Mouse (Mus musculus): ENCODE data around the gene Gm20388. TPM values are rescaled to one million over a fixed set of nuclear protein-coding genes. Genes with fewer than 3 reads are reported as not detected.

Gene Gm20388
- polyA plus RNA-seq, 1 experiment from 2014 or later = 8.3 TPM

- H3K27me3 ChIP-seq (replicated peaks; ENCODE audit: control insufficient read depth, insufficient read depth, low read length) = no peaks in the 10 kb centered on the region
- H3K9ac ChIP-seq (ENCODE audit: low read length) = no peak overlapping the region
- no peak for ATAC-seq (replicated peaks; ENCODE audit: low FRiP score, low TSS enrichment, low read depth)
- H3K9me3 ChIP-seq (ENCODE audit: control insufficient read depth, low read length) = no peaks in the 10 kb centered on the region
- no peaks in the 10 kb centered on the region for H3K4me1 ChIP-seq (replicated peaks; ENCODE audit: control insufficient read depth, insufficient read depth, low read length)
- no peak for DNase-seq (ENCODE audit: low spot score)
- 70% methylated on average over 3 of the region's 3 CpGs for WGBS
- 0 out of 2 replicates have a peak, but pooled peaks cover 9% of the 10 kb centered on the region for H3K36me3 ChIP-seq (ENCODE audit: control insufficient read depth, insufficient read depth, low read length)
- no peak overlapping the region for H3K4me3 ChIP-seq (ENCODE audit: low read depth, low read length)
- no peak overlapping the region for H3K4me2 ChIP-seq (ENCODE audit: low read length)
- no peak overlapping the region for H3K27ac ChIP-seq (ENCODE audit: low read depth)
These were observed 2894.7 kb downstream of the Gm20388 start for GRCm38 (mm10) chr8:122805349-122805748.

- Histone ChIP-seq H3K9me3 (ENCODE audit: control insufficient read depth, low read length) (no peaks in the 10 kb centered on the region), H3K9ac (ENCODE audit: low read length) (no peak overlapping the region), H3K4me3 (ENCODE audit: low read depth, low read length) (no peak overlapping the region), H3K36me3 (ENCODE audit: control insufficient read depth, insufficient read depth, low read length) (peaks cover 18% of the 10 kb centered on the region; the same call in 1 of the 2 replicates), H3K27ac (ENCODE audit: low read depth) (no peak overlapping the region), H3K4me1 (replicated peaks; ENCODE audit: control insufficient read depth, insufficient read depth, low read length) (no peaks in the 10 kb centered on the region), H3K27me3 (replicated peaks; ENCODE audit: control insufficient read depth, insufficient read depth, low read length) (no peaks in the 10 kb centered on the region), H3K4me2 (ENCODE audit: low read length) (no peak overlapping the region)
- DNase-seq (ENCODE audit: low spot score) (no peak), ATAC-seq (replicated peaks; ENCODE audit: low FRiP score, low TSS enrichment, low read depth) (no peak)
- 73% methylated on average over 7 of the region's 7 CpGs for WGBS
These were observed 2896.4 kb downstream of the Gm20388 start for GRCm38 (mm10) chr8:122806956-122807538.

- DNase-seq (ENCODE audit: low spot score) (no peak), ATAC-seq (replicated peaks; ENCODE audit: low FRiP score, low TSS enrichment, low read depth) (no peak)
- Histone ChIP-seq H3K4me1 (replicated peaks; ENCODE audit: control insufficient read depth, insufficient read depth, low read length) (no peaks in the 10 kb centered on the region), H3K9ac (ENCODE audit: low read length) (no peak overlapping the region), H3K27me3 (replicated peaks; ENCODE audit: control insufficient read depth, insufficient read depth, low read length) (no peaks in the 10 kb centered on the region), H3K36me3 (ENCODE audit: control insufficient read depth, insufficient read depth, low read length) (peaks cover 16% of the 10 kb centered on the region; the same call in 1 of the 2 replicates), H3K27ac (ENCODE audit: low read depth) (no peak overlapping the region), H3K9me3 (ENCODE audit: control insufficient read depth, low read length) (no peaks in the 10 kb centered on the region), H3K4me2 (ENCODE audit: low read length) (no peak overlapping the region), H3K4me3 (ENCODE audit: low read depth, low read length) (no peak overlapping the region)
- WGBS = 89% methylated on average over 4 of the region's 4 CpGs
These were observed 2897.3 kb downstream of the Gm20388 start for GRCm38 (mm10) chr8:122807907-122808306.

- peaks cover 16% of the 10 kb centered on the region; the same call in 1 of the 2 replicates for H3K36me3 ChIP-seq (ENCODE audit: control insufficient read depth, insufficient read depth, low read length)
- no peak overlapping the region for H3K4me3 ChIP-seq (ENCODE audit: low read depth, low read length)
- DNase-seq (ENCODE audit: low spot score) = no peak
- H3K4me1 ChIP-seq (replicated peaks; ENCODE audit: control insufficient read depth, insufficient read depth, low read length) = no peaks in the 10 kb centered on the region
- no peak for ATAC-seq (replicated peaks; ENCODE audit: low FRiP score, low TSS enrichment, low read depth)
- no peak overlapping the region for H3K9ac ChIP-seq (ENCODE audit: low read length)
- no peak overlapping the region for H3K4me2 ChIP-seq (ENCODE audit: low read length)
- WGBS = 69% methylated on average over 8 of the region's 8 CpGs
- no peaks in the 10 kb centered on the region for H3K9me3 ChIP-seq (ENCODE audit: control insufficient read depth, low read length)
- H3K27ac ChIP-seq (ENCODE audit: low read depth) = no peak overlapping the region
- H3K27me3 ChIP-seq (replicated peaks; ENCODE audit: control insufficient read depth, insufficient read depth, low read length) = no peaks in the 10 kb centered on the region
These were observed 2899.7 kb downstream of the Gm20388 start for GRCm38 (mm10) chr8:122810376-122810775.

GRCm38 (mm10) chr8:122811870-122812494 lies 2901.3 kb downstream of the Gm20388 start:
- Histone ChIP-seq H3K27me3 (replicated peaks; ENCODE audit: control insufficient read depth, insufficient read depth, low read length) (no peaks in the 10 kb centered on the region), H3K4me2 (ENCODE audit: low read length) (no peak overlapping the region), H3K9me3 (ENCODE audit: control insufficient read depth, low read length) (no peaks in the 10 kb centered on the region), H3K9ac (ENCODE audit: low read length) (no peak overlapping the region), H3K36me3 (ENCODE audit: control insufficient read depth, insufficient read depth, low read length) (peaks cover 16% of the 10 kb centered on the region; the same call in 1 of the 2 replicates), H3K4me1 (replicated peaks; ENCODE audit: control insufficient read depth, insufficient read depth, low read length) (no peaks in the 10 kb centered on the region), H3K27ac (ENCODE audit: low read depth) (no peak overlapping the region), H3K4me3 (ENCODE audit: low read depth, low read length) (no peak overlapping the region)
- DNase-seq (ENCODE audit: low spot score) (no peak), ATAC-seq (replicated peaks; ENCODE audit: low FRiP score, low TSS enrichment, low read depth) (no peak)
- 70% methylated on average over 16 of the region's 16 CpGs for WGBS

- no peak overlapping the region for H3K4me3 ChIP-seq (ENCODE audit: low read depth, low read length)
- peaks cover 16% of the 10 kb centered on the region; the same call in 1 of the 2 replicates for H3K36me3 ChIP-seq (ENCODE audit: control insufficient read depth, insufficient read depth, low read length)
- no peaks in the 10 kb centered on the region for H3K4me1 ChIP-seq (replicated peaks; ENCODE audit: control insufficient read depth, insufficient read depth, low read length)
- ATAC-seq (replicated peaks; ENCODE audit: low FRiP score, low TSS enrichment, low read depth) (no peak), DNase-seq (ENCODE audit: low spot score) (no peak)
- H3K9ac ChIP-seq (ENCODE audit: low read length) = no peak overlapping the region
- no peaks in the 10 kb centered on the region for H3K27me3 ChIP-seq (replicated peaks; ENCODE audit: control insufficient read depth, insufficient read depth, low read length)
- no peak overlapping the region for H3K4me2 ChIP-seq (ENCODE audit: low read length)
- H3K27ac ChIP-seq (ENCODE audit: low read depth) = no peak overlapping the region
- no peaks in the 10 kb centered on the region for H3K9me3 ChIP-seq (ENCODE audit: control insufficient read depth, low read length)
- 75% methylated on average over 14 of the region's 14 CpGs for WGBS
These were observed 2902.1 kb downstream of the Gm20388 start for GRCm38 (mm10) chr8:122812610-122813250.

- H3K36me3 ChIP-seq (ENCODE audit: control insufficient read depth, insufficient read depth, low read length) = peaks cover 16% of the 10 kb centered on the region; the same call in 1 of the 2 replicates
- no peaks in the 10 kb centered on the region for H3K9me3 ChIP-seq (ENCODE audit: control insufficient read depth, low read length)
- no peaks in the 10 kb centered on the region for H3K27me3 ChIP-seq (replicated peaks; ENCODE audit: control insufficient read depth, insufficient read depth, low read length)
- DNase-seq (ENCODE audit: low spot score) = no peak
- no peak for ATAC-seq (replicated peaks; ENCODE audit: low FRiP score, low TSS enrichment, low read depth)
- no peak overlapping the region for H3K9ac ChIP-seq (ENCODE audit: low read length)
- H3K4me1 ChIP-seq (replicated peaks; ENCODE audit: control insufficient read depth, insufficient read depth, low read length) = no peaks in the 10 kb centered on the region
- no peak overlapping the region for H3K4me3 ChIP-seq (ENCODE audit: low read depth, low read length)
- H3K4me2 ChIP-seq (ENCODE audit: low read length) = no peak overlapping the region
- H3K27ac ChIP-seq (ENCODE audit: low read depth) = no peak overlapping the region
- 53% methylated on average over 7 of the region's 7 CpGs for WGBS
These were observed 2904.0 kb downstream of the Gm20388 start for GRCm38 (mm10) chr8:122814608-122815007.

GRCm38 (mm10) chr8:122816965-122817364 lies 2906.3 kb downstream of the Gm20388 start:
- Histone ChIP-seq H3K27ac (ENCODE audit: low read depth) (no peak overlapping the region), H3K4me2 (ENCODE audit: low read length) (no peak overlapping the region), H3K4me3 (ENCODE audit: low read depth, low read length) (no peak overlapping the region), H3K9ac (ENCODE audit: low read length) (no peak overlapping the region), H3K27me3 (replicated peaks; ENCODE audit: control insufficient read depth, insufficient read depth, low read length) (no peaks in the 10 kb centered on the region), H3K9me3 (ENCODE audit: control insufficient read depth, low read length) (no peaks in the 10 kb centered on the region), H3K4me1 (replicated peaks; ENCODE audit: control insufficient read depth, insufficient read depth, low read length) (no peaks in the 10 kb centered on the region), H3K36me3 (ENCODE audit: control insufficient read depth, insufficient read depth, low read length) (0 out of 2 replicates have a peak, but pooled peaks cover 6% of the 10 kb centered on the region)
- ATAC-seq (replicated peaks; ENCODE audit: low FRiP score, low TSS enrichment, low read depth) = no peak
- WGBS = 91% methylated on average over 6 of the region's 6 CpGs
- DNase-seq (ENCODE audit: low spot score) = no peak
